Mouse (Mus musculus): Measurements from ENCODE around the gene March4. TPM values are rescaled to one million over a fixed set of nuclear protein-coding genes. Genes with fewer than 3 reads are reported as not detected.

The March4 gene
- total RNA-seq, 2 experiments from 2014 or later: 0.14 to 0.28 TPM

GRCm38 (mm10) chr1:72449752-72450151 is 87.0 kb downstream of the March4 start:
- no peak for DNase-seq

DNA sequence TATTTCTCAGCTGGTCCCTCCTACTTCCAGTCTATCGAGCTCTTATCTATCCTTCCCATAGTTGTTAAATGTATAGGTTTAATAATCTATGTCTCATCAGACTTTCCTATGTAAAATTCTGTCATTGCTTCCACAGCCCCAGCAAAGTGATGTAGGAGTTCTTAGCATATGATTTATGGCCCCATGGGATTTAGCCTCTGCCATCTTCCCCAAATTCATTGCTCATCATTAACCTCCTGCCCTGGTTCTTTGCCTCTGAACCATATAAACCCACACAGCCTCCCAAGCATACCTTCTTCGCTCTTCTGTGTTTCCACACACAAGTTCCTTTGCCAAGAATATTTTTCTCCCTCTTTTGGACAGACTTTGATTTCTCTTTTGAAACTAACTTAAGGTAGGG is 94.0 kb downstream of the March4 start:
- no peak for DNase-seq

- DNase-seq: peak; percentile 12
Measured at GRCm38 (mm10) chr1:72439146-72439545, 97.6 kb downstream of the March4 start.

DNA sequence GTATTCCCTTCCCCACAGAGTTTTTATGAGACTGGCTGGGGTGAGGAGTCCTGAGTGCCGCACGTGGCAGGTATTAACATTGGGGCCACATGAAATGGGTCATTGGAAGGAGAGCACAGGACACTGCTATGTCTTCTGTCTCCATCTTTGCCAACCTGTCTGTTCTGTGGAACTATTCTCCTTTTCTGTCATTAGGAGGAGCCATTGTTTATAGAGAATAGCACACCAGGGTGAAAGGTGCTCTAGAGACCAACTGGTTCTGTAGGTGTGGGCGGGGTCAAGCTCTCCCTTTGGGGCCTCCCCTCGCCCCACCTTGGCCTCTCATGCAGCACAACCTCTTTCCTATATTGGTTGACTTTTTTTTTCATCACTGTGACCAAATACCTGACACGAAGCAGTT is 99.8 kb downstream of the March4 start:
- DNase-seq: no peak

DNA sequence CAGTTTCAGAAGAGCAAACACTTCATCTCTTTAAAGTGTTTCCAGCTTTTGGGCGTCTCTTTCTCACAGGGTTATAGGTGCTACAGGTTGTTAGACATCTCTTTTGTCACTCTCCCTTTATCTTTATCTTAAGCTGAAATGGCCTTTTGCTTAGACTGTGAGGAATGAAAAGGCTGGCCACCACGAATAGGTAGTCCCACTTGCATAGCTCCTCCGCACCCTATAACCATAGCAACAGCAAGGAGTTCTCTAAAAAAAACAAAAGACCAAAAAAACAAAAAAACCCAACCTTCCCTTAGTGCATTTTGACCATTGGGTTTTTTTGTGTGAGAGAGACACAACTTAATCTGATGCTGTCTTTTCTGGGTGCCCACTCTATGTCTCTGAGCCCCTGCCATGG is 102.2 kb downstream of the March4 start:
- DNase-seq: no peak

DNA sequence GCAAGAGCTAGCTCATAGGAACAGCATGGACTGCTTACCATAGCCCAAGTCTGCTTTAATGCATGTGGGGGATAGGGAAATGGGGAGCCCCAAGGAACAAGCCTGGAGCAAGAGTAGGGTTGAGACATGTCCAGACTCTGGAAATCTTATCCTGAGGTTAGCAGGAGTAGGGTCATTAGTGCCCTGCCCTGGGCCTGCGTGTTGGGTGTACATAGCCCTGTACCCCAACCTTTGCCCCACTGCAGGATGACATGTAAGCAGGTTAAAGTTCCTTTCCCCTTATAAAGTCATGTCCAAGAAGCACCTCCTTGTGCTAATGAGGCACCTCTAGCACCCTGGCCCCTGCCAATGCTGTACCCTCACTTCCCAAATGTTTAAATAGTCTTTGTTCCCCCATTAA is 104.2 kb downstream of the March4 start:
- no peak for DNase-seq

- no peak for DNase-seq
Measured at GRCm38 (mm10) chr1:72429107-72429807, 107.5 kb downstream of the March4 start.

- DNase-seq: no peak
Measured at GRCm38 (mm10) chr1:72428526-72428925, 108.2 kb downstream of the March4 start.

DNA sequence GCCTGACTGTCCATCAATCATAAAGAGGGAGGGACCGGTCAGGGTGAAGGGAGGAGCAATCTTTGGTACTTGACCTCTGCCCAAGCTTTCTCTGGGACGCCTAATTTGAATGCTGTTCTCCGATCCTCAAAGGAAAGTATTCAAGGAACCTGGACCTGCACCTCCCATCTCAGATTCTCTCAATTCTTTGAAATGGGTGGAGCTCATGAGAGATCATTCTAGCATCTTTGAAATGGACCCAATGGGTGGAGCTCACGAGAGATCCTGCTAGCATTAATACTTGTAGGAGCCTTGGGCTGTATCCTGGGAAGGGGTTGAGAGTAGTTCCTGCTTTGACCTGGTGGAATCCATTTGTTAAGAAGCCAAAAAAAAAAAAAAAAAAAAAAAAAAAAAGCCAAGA is 110.3 kb downstream of the March4 start:
- no peak for DNase-seq

DNA sequence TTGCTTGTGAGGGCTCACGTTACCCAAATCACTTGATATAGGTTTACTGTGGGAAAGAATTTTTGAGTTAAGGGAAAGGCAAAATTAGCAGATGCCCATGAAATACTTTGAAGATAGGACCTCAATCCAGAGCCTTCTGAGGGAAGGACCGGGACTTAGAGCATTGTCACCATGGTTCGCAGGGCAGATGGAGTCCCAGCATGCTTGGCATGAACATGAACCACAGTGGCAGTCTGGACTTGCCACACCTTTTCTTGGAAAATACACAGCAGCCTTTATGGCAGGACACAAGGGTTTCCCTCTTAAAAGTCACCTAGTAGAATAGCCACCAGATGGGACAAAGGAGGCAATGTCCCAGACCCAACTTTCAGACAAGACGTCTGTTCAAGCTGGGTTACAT is 114.6 kb downstream of the March4 start:
- DNase-seq: no peak

- DNase-seq: no peak
Measured at GRCm38 (mm10) chr1:72420220-72420619, 116.5 kb downstream of the March4 start.

GRCm38 (mm10) chr1:72418744-72419655 is 117.7 kb downstream of the March4 start:
- DNase-seq: no peak

DNA sequence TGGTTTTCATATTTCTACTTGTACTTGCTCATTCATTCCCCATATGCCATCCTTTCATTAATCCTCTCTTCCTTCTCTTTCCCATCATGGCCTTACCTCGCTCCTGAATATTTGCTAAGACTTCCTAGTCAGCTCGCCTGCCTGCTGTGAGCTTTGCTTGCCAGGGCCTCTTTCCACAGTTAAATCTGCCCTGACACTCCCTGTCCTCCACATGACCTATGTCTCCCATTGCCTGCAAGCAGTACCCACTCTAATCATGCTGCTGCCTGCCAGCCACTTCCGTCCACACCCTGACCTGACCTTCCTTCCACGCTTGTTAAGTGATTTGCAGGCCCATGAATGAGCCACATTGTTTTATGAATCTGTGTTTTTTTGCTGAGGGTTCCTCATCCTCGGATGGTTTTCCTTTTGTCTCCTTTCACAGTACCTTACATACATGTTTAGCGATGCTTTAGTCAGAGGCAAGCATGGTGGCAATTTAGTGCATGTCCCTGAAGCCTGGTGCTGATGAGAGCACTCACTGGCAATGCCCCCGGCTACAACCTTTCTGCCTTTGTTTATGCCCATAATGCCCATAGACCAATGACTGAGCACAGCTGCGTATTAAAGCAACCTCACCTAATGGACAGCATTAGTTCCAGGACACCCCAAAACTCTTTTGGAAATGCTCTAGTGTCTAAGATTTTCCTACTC is 122.0 kb downstream of the March4 start:
- no peak for DNase-seq

- no peak for DNase-seq
Measured at GRCm38 (mm10) chr1:72414133-72414532, 122.6 kb downstream of the March4 start.

DNA sequence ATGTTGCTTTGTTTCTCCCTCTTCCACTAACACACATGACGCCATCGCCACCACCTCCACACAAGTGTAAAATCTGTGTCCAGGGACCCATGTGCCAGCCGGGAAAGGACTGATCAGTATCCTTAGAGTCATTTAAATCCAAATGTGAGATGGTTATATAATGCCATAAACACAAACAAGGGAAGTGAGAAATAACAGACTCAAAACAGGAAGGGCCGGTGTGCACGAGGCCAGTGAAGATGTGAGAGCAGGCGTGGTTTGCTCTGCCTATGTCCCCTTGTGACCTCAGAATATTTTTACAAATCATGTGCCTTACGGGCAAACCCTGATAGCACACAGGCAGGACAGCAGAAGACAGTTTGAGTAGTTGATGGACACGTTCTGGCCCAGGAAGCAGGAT is 123.5 kb downstream of the March4 start:
- no peak for DNase-seq

GRCm38 (mm10) chr1:72411108-72411507 is 125.6 kb downstream of the March4 start:
- DNase-seq: no peak

DNA sequence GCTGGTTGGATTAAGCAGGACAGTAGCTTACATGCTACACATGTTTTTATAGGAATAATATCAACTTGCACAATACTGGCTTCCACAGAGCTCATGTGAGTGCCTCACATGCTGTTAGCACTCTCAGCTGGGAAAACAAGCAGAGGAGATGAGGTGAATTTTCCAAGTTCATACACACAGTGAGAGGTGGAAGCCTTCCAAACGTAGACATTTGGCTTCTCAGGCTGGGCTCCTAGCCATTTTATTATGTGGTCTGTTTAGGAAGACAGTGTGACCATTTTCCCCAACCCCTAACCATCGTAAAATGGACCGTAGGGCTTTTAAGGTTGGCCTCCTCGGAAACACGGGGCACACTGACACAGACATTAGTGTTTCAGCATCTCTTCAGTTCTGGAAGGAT is 126.8 kb downstream of the March4 start:
- no peak for DNase-seq

DNA sequence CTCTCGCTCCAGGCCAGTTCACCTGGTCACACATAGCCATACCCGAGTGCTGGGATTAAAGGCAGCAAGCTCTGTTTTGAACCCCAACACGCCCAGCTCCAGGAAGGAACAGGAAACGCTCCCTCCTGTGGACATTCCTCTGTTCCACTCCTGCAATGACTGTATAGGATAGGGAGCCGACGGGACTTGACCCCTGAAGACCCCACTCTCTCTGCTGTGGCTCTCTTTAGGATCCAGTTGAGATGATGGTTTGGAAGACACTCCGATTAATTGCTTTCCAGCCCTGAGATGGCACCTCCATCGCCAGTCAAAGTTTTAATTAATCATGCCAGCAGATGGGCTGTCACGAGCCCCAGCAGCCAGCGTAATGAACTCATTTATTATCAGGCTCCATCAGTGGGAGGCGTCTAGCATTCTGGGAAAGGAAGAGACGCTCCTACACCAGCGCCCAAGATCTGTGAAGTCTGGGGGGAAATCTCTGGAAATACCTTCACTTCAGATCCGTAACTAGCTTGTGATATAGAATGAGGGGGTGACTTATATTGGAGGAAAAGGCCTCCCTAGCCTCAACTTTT is 130.1 kb downstream of the March4 start:
- DNase-seq: no peak

DNA sequence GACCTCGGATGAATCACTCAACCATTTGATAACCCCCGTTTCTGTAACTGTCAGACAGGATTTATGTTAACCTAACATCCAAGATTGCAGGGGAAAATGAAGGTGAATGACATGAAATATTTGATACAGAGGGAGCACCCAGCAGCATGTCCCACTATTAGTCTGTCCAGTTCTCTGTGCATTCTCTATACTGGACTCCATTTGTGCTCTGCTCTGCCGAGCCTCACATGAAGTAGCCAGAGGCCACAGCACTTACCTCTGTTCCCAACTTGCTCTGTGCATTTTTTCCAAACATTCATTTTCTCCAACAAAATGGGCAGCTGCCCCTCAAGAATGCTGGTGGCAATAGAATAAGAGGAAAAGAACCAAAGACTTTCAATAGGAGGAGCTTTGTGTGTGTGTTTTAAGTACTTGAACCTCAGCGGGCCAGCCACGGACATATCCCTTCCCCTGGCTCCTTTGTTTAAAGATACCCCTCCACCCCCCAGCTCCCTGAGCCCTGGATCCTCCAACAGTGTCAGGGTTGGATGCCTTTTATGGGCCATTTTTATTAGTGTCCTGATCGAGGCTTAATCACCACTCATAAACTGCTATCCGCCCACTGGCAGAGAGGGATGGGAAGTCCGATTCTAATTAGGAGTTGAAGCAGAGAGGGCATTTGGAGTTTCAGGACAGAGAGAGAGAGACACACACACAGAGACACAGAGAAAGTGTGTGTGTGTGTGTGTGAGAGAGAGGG is 135.2 kb downstream of the March4 start:
- no peak for DNase-seq

DNA sequence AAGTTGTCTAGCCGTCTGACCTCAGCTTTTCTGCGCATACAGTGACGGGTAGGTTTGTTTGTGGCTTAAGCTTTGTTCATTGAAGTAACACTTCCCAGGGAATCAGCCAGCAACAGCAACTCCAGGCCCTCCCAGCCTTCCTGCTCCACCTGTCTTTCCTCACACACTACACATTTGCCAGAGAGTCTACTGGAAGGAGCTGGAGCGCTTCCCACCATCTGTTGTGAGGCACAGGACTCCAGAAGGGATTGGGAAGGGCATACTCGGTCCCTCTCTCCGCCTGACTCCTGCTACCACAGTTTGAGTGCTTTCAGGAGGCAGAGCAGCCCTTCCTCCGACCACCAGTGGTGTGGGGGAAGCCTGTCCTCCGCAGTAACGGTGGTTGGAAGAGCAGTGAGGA is 136.1 kb downstream of the March4 start:
- peak; percentile 14 for DNase-seq

DNA sequence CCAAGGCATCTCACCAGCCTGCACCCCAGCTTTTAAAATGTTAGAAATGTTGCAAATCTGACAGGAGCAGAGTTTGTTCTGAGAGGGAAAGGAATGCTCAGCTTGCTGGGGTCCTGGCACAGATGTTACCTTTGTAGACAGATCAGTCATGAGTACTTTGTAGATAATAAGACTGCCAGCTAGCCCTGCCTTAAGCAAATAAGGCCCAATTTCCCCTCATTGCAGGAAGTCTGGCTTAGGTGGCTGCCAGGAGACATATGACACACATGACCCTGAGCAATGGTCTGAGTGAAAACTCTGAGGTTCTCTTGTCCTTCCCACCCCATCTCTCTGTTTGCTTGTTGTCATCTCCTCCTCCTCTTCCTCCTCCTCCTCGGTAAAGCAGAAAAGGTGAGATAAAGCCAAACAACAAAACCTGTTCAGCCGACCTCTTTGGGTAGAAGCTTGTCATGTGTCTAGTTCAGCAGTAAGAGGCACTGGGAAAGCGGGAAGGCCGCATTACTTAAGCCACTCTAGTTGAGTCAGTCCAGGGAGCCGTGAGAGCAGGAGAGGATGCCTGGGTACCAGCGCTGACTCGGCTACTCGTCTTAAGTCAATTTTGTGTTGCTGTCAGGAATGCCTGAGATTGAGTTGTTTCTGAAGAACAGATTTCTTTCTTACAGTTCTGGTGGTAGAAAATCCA is 136.9 kb downstream of the March4 start:
- DNase-seq: no peak
